Mouse (Mus musculus) kidney, embryonic 15.5 days (tissue): Measurements from ENCODE around the gene Slc7a9. TPM values are rescaled to one million over a fixed set of nuclear protein-coding genes. Genes with fewer than 3 reads are reported as not detected.
A peak's percentile ranks its signal among the peaks of the same experiment; 100 is the strongest.

Source experiments
- ATAC-seq: fragments of 200-750 bp; cut with Nextera tagmentation; replicated peaks from 2 replicates; pipeline ENCODE4 v1.8.0; 2017; ENCODE audit warnings: moderate TSS enrichment; ENCODE audit not compliant: low FRiP score
- H3K27ac ChIP-seq: fragments of 300-500 bp; sonication (generic); 2 replicates; pipeline ENCODE4 v1.5.1; 2015; ENCODE audit warnings: mild to moderate bottlenecking, inconsistent platforms
- H3K27me3 ChIP-seq: fragments of 300-500 bp; sonication (generic); 2 replicates; pipeline ENCODE4 v1.6.1; 2015; ENCODE audit warnings: inconsistent platforms
- H3K36me3 ChIP-seq: fragments of 300-500 bp; sonication (generic); 2 replicates; pipeline ENCODE4 v1.6.1; 2015; ENCODE audit warnings: inconsistent platforms
- H3K4me1 ChIP-seq: fragments of 300-500 bp; sonication (generic); 2 replicates; pipeline ENCODE4 v1.6.1; 2015; ENCODE audit warnings: inconsistent platforms
- H3K4me2 ChIP-seq: fragments of 300-500 bp; sonication (generic); 2 replicates; pipeline ENCODE4 v1.6.1; 2015; ENCODE audit warnings: moderate library complexity, mild to moderate bottlenecking, inconsistent platforms
- H3K4me3 ChIP-seq: fragments of 300-500 bp; sonication (generic); replicated peaks from 2 replicates; pipeline ENCODE4 v1.5.1; 2015; ENCODE audit warnings: mild to moderate bottlenecking, inconsistent platforms
- H3K9ac ChIP-seq: fragments of 300-500 bp; sonication (generic); 2 replicates; pipeline ENCODE4 v1.6.1; 2015; ENCODE audit warnings: mild to moderate bottlenecking, inconsistent platforms
- H3K9me3 ChIP-seq: fragments of 300-500 bp; sonication (generic); replicated peaks from 2 replicates; pipeline ENCODE4 v1.6.1; 2016; ENCODE audit warnings: inconsistent platforms
- WGBS: fragments of 180-500 bp; shearing (Covaris S2); methylation state at CpG from one replicate; pipeline ENCODE4 v1.1.7; 2015; ENCODE audit warnings: mixed read lengths; 5-methylcytosine and 5-hydroxymethylcytosine counted together
- polyA plus RNA-seq: library from polyadenylated mRNA; unstranded; fragments of >200 nt; fragmentation: Nextera tagmentation; extraction: Ambion mirVana; gene quantifications from 2 replicates; pipeline ENCODE4 v1.2.1, GENCODE M21; 2015

The Slc7a9 gene
- polyA plus RNA-seq, 1 experiment from 2014 or later = 8.4 TPM

- no peak overlapping the region for H3K4me2 ChIP-seq
- H3K36me3 ChIP-seq = no peaks in the 10 kb centered on the region
- no peaks in the 10 kb centered on the region for H3K4me1 ChIP-seq
- no peak overlapping the region for H3K4me3 ChIP-seq
- no peaks in the 10 kb centered on the region for H3K9me3 ChIP-seq
- WGBS = 91% methylated on average over 5 of the region's 5 CpGs
- no peak for ATAC-seq
- no peak overlapping the region for H3K9ac ChIP-seq
- no peak overlapping the region for H3K27ac ChIP-seq
- no peaks in the 10 kb centered on the region for H3K27me3 ChIP-seq
Measured at GRCm38 (mm10) chr7:35465027-35465426, 16.4 kb downstream of the Slc7a9 start.

GRCm38 (mm10) chr7:35467856-35468255 lies 19.3 kb downstream of the Slc7a9 start:
- Histone ChIP-seq H3K4me1 (no peaks in the 10 kb centered on the region), H3K27ac (no peak overlapping the region), H3K27me3 (no peaks in the 10 kb centered on the region), H3K4me3 (no peak overlapping the region), H3K9ac (no peak overlapping the region), H3K36me3 (no peaks in the 10 kb centered on the region), H3K4me2 (no peak overlapping the region), H3K9me3 (no peaks in the 10 kb centered on the region)
- 57% methylated on average over 2 of the region's 2 CpGs for WGBS
- no peak for ATAC-seq

- 41% methylated on average over 4 of the region's 4 CpGs for WGBS
- H3K27me3 ChIP-seq = no peaks in the 10 kb centered on the region
- no peak overlapping the region for H3K27ac ChIP-seq
- no peaks in the 10 kb centered on the region for H3K9me3 ChIP-seq
- no peak overlapping the region for H3K9ac ChIP-seq
- no peak overlapping the region for H3K4me2 ChIP-seq
- no peak for ATAC-seq
- H3K4me3 ChIP-seq = no peak overlapping the region
- H3K4me1 ChIP-seq = no peaks in the 10 kb centered on the region
- no peaks in the 10 kb centered on the region for H3K36me3 ChIP-seq
Measured at GRCm38 (mm10) chr7:35470794-35471193, 22.2 kb downstream of the Slc7a9 start.

- H3K9me3 ChIP-seq = no peaks in the 10 kb centered on the region
- no peaks in the 10 kb centered on the region for H3K4me1 ChIP-seq
- no peaks in the 10 kb centered on the region for H3K36me3 ChIP-seq
- H3K27me3 ChIP-seq = no peaks in the 10 kb centered on the region
- WGBS = 55% methylated on average over 2 of the region's 2 CpGs
- no peak overlapping the region for H3K4me2 ChIP-seq
- H3K27ac ChIP-seq = no peak overlapping the region
- ATAC-seq = no peak
- H3K9ac ChIP-seq = no peak overlapping the region
- no peak overlapping the region for H3K4me3 ChIP-seq
Measured at GRCm38 (mm10) chr7:35476457-35476856, 27.9 kb downstream of the Slc7a9 start.

- no peaks in the 10 kb centered on the region for H3K27me3 ChIP-seq
- ATAC-seq = no peak
- H3K27ac ChIP-seq = no peak overlapping the region
- no peak overlapping the region for H3K9ac ChIP-seq
- H3K4me3 ChIP-seq = no peak overlapping the region
- WGBS = 86% methylated on average over 2 of the region's 2 CpGs
- no peaks in the 10 kb centered on the region for H3K36me3 ChIP-seq
- H3K4me1 ChIP-seq = no peaks in the 10 kb centered on the region
- no peaks in the 10 kb centered on the region for H3K9me3 ChIP-seq
- H3K4me2 ChIP-seq = no peak overlapping the region
Measured at GRCm38 (mm10) chr7:35485126-35485525, 36.5 kb downstream of the Slc7a9 start.

GRCm38 (mm10) chr7:35486553-35486952 lies 38.0 kb downstream of the Slc7a9 start:
- no peak overlapping the region for H3K9ac ChIP-seq
- no peak for ATAC-seq
- H3K36me3 ChIP-seq = no peaks in the 10 kb centered on the region
- 84% methylated on average over 8 of the region's 8 CpGs for WGBS
- no peaks in the 10 kb centered on the region for H3K4me1 ChIP-seq
- H3K27ac ChIP-seq = no peak overlapping the region
- H3K27me3 ChIP-seq = no peaks in the 10 kb centered on the region
- no peak overlapping the region for H3K4me3 ChIP-seq
- H3K9me3 ChIP-seq = no peaks in the 10 kb centered on the region
- no peak overlapping the region for H3K4me2 ChIP-seq

- Histone ChIP-seq H3K4me3 (no peak overlapping the region), H3K27ac (no peak overlapping the region), H3K4me2 (no peak overlapping the region), H3K4me1 (no peaks in the 10 kb centered on the region), H3K36me3 (no peaks in the 10 kb centered on the region), H3K9ac (no peak overlapping the region), H3K9me3 (no peaks in the 10 kb centered on the region), H3K27me3 (no peaks in the 10 kb centered on the region)
- no peak for ATAC-seq
- whole genome bisulfite sequencing = 97% methylated on average over 2 of the region's 2 CpGs
Measured at GRCm38 (mm10) chr7:35490186-35490585, 41.6 kb downstream of the Slc7a9 start.

GRCm38 (mm10) chr7:35491005-35491404 lies 42.4 kb downstream of the Slc7a9 start:
- Histone ChIP-seq H3K27ac (no peak overlapping the region), H3K9me3 (no peaks in the 10 kb centered on the region), H3K4me1 (no peaks in the 10 kb centered on the region), H3K4me2 (no peak overlapping the region), H3K4me3 (no peak overlapping the region), H3K27me3 (no peaks in the 10 kb centered on the region), H3K9ac (no peak overlapping the region), H3K36me3 (no peaks in the 10 kb centered on the region)
- no peak for ATAC-seq
- WGBS = 90% methylated on average over 1 of the region's 1 CpGs

GRCm38 (mm10) chr7:35497516-35497915 lies 48.9 kb downstream of the Slc7a9 start:
- H3K4me2 ChIP-seq = no peak overlapping the region
- H3K4me3 ChIP-seq = no peak overlapping the region
- no peak overlapping the region for H3K27ac ChIP-seq
- ATAC-seq = no peak
- no peak overlapping the region for H3K9ac ChIP-seq
- H3K9me3 ChIP-seq = no peaks in the 10 kb centered on the region
- no peaks in the 10 kb centered on the region for H3K4me1 ChIP-seq
- H3K27me3 ChIP-seq = no peaks in the 10 kb centered on the region
- 92% methylated on average over 2 of the region's 2 CpGs for WGBS
- no peaks in the 10 kb centered on the region for H3K36me3 ChIP-seq

- Histone ChIP-seq H3K4me1 (no peaks in the 10 kb centered on the region), H3K27ac (no peak overlapping the region), H3K9ac (no peak overlapping the region), H3K27me3 (no peaks in the 10 kb centered on the region), H3K4me2 (no peak overlapping the region), H3K9me3 (no peaks in the 10 kb centered on the region), H3K36me3 (no peaks in the 10 kb centered on the region), H3K4me3 (no peak overlapping the region)
- 0 out of 2 replicates have a peak, but pooled peaks have one; percentile 52 for ATAC-seq
- WGBS = 24% methylated on average over 4 of the region's 4 CpGs
Measured at GRCm38 (mm10) chr7:35501995-35502394, 53.4 kb downstream of the Slc7a9 start.

Other genes starting within 250 kb of the Slc7a9 start
- gene Lrp3, start 233.3 kb upstream of the Slc7a9 start, polyA plus RNA-seq = 5.2 and 6.3 TPM in 2 replicates
- gene Gpatch1, start 130.4 kb upstream of the Slc7a9 start, polyA plus RNA-seq = 19.5 and 20.4 TPM in 2 replicates
- gene Rhpn2, start 114.6 kb upstream of the Slc7a9 start, polyA plus RNA-seq = 14.3 and 14.4 TPM in 2 replicates
- 19.4 and 20.2 TPM in 2 replicates for gene Faap24, start 52.0 kb upstream of the Slc7a9 start, polyA plus RNA-seq
- 53.9 and 63.3 TPM in 2 replicates for gene Cep89, start 51.8 kb upstream of the Slc7a9 start, polyA plus RNA-seq
- 0.23 and 0.43 TPM in 2 replicates for gene Tdrd12, start 88.9 kb downstream of the Slc7a9 start, polyA plus RNA-seq
- gene Nudt19, start 107.5 kb downstream of the Slc7a9 start, polyA plus RNA-seq = 66.6 and 68.0 TPM in 2 replicates
- 0.23 TPM in 2 replicates for gene Rgs9bp, start 136.8 kb downstream of the Slc7a9 start, polyA plus RNA-seq
- gene Ankrd27, start 137.4 kb downstream of the Slc7a9 start, polyA plus RNA-seq = 34.3 and 38.7 TPM in 2 replicates
- 240 and 241 TPM in 2 replicates for gene Pdcd5, start 198.7 kb downstream of the Slc7a9 start, polyA plus RNA-seq